Mouse (Mus musculus) heart, embryonic 16.5 days (tissue): ENCODE measurements around the gene Epor. TPM values are rescaled to one million over a fixed set of nuclear protein-coding genes. Genes with fewer than 3 reads are reported as not detected.

Source experiments
- ATAC-seq: fragments of 200-750 bp; cut with Nextera tagmentation; replicated peaks from 2 replicates; pipeline ENCODE4 v1.8.0; 2017; ENCODE audit warnings: moderate number of reproducible peaks; ENCODE audit not compliant: insufficient read depth, low FRiP score; ENCODE audit errors: extremely low read depth
- H3K27ac ChIP-seq: fragments of 300-500 bp; sonication (generic); 2 replicates; pipeline ENCODE4 v1.5.1; 2014; ENCODE audit warnings: mild to moderate bottlenecking, low read length, control low read depth, moderate library complexity
- H3K27me3 ChIP-seq: fragments of 300-500 bp; sonication (generic); 2 replicates; pipeline ENCODE4 v1.6.1; 2014; ENCODE audit warnings: low read length, mixed read lengths; ENCODE audit not compliant: control insufficient read depth, insufficient read depth
- H3K36me3 ChIP-seq: fragments of 300-500 bp; sonication (generic); 2 replicates; pipeline ENCODE4 v1.6.1; 2014; ENCODE audit not compliant: control insufficient read depth, insufficient read depth
- H3K4me1 ChIP-seq: fragments of 300-500 bp; sonication (generic); 2 replicates; pipeline ENCODE4 v1.6.1; 2014; ENCODE audit warnings: low read length, mixed read lengths; ENCODE audit not compliant: control insufficient read depth, insufficient read depth
- H3K4me2 ChIP-seq: fragments of 300-500 bp; sonication (generic); 2 replicates; pipeline ENCODE4 v1.6.1; 2014; ENCODE audit warnings: low read depth, mild to moderate bottlenecking, control low read depth, low read length
- H3K4me3 ChIP-seq: fragments of 300-500 bp; sonication (generic); 2 replicates; pipeline ENCODE4 v1.5.1; 2014; ENCODE audit warnings: mild to moderate bottlenecking, control low read depth, low read length
- H3K9ac ChIP-seq: fragments of 300-500 bp; sonication (generic); 2 replicates; pipeline ENCODE4 v1.6.1; 2014; ENCODE audit warnings: low read length, control low read depth
- H3K9me3 ChIP-seq: fragments of 300-500 bp; sonication (generic); replicated peaks from 2 replicates; pipeline ENCODE4 v1.6.1; 2016; ENCODE audit warnings: low read length; ENCODE audit not compliant: control insufficient read depth
- WGBS: fragments of 180-500 bp; shearing (Covaris S2); extraction: QIAGEN DNeasy Blood & Tissue Kit; methylation state at CpG from one replicate; pipeline ENCODE4 v1.1.7; 2014; 5-methylcytosine and 5-hydroxymethylcytosine counted together
- polyA plus RNA-seq: library from polyadenylated mRNA; unstranded; fragments of >200 nt; fragmentation: Nextera tagmentation; extraction: Ambion mirVana; gene quantifications from 2 replicates; pipeline ENCODE4 v1.2.1, GENCODE M21; 2015

Gene Epor
- polyA plus RNA-seq, 1 experiment from 2014 or later: 3.6 TPM

DNA sequence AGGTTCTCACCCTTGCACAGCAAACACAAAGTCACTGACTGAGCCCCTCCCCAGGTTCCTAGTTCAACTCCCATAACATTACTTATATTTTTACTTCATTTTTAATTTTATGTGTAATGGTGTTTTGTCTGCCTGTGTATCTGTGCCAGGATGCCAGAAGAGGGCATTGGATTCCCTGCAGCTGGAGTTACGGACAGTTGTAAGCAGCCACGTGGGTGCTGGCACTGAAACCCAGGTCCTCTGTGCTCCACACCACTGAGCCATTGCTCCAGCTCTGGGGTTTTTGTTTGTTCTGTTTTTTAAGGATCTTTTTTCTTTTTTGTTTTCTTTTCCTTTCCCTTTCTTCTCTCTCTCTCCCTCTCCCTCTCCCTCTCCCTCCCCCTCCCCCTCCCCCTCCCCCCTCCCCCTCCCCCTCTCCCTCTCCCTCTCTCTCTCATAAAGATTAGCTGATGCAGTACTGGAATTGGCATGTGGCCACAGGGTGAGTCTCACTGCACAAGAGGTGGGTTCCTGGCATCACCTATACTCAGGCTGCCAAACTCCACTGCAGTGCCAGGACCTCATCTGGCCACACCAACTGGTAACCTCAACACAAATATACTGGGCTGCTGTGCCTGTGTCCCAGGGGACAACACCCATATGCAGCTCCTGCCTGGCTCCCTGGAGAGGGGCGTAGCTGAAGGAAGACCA lies 33.0 kb upstream of the Epor start:
- no peak for ATAC-seq
- Histone ChIP-seq H3K36me3 (no peaks in the 10 kb centered on the region), H3K27me3 (peaks cover 25% of the 10 kb centered on the region), H3K4me3 (no peak overlapping the region), H3K4me1 (no peaks in the 10 kb centered on the region), H3K27ac (no peak overlapping the region), H3K4me2 (no peak overlapping the region), H3K9me3 (peaks cover 3% of the 10 kb centered on the region; the same call in 1 of the 2 replicates), H3K9ac (no peak overlapping the region)
- WGBS: 75% methylated on average over 3 of the region's 3 CpGs

DNA sequence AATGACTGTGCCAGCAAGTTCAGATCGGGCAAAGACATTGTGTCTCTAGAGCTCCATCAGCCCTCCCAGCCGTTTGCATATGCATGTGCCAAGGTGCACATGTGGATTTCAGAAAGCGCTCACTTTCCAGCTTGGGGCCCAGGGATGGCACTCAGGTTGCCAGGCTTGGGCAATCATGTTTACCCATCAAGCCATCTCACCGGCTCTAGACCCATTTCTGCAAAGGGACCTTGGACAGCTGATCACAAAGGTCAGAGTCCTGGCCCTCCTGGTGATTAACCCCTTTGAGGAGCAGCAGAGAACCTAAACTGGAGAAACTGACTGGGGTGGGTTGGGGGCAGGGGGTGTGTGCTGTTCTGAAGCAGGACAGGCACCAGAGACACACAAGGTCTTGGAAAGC lies 28.9 kb upstream of the Epor start:
- H3K9me3 ChIP-seq: peaks cover 3% of the 10 kb centered on the region; the same call in 1 of the 2 replicates
- no peak overlapping the region for H3K9ac ChIP-seq
- no peak overlapping the region for H3K4me3 ChIP-seq
- H3K4me2 ChIP-seq: no peak overlapping the region
- no peak for ATAC-seq
- 63% methylated on average over 4 of the region's 4 CpGs for WGBS
- peaks cover 59% of the 10 kb centered on the region for H3K27me3 ChIP-seq
- peaks cover 13% of the 10 kb centered on the region for H3K4me1 ChIP-seq
- no peaks in the 10 kb centered on the region for H3K36me3 ChIP-seq
- H3K27ac ChIP-seq: no peak overlapping the region

DNA sequence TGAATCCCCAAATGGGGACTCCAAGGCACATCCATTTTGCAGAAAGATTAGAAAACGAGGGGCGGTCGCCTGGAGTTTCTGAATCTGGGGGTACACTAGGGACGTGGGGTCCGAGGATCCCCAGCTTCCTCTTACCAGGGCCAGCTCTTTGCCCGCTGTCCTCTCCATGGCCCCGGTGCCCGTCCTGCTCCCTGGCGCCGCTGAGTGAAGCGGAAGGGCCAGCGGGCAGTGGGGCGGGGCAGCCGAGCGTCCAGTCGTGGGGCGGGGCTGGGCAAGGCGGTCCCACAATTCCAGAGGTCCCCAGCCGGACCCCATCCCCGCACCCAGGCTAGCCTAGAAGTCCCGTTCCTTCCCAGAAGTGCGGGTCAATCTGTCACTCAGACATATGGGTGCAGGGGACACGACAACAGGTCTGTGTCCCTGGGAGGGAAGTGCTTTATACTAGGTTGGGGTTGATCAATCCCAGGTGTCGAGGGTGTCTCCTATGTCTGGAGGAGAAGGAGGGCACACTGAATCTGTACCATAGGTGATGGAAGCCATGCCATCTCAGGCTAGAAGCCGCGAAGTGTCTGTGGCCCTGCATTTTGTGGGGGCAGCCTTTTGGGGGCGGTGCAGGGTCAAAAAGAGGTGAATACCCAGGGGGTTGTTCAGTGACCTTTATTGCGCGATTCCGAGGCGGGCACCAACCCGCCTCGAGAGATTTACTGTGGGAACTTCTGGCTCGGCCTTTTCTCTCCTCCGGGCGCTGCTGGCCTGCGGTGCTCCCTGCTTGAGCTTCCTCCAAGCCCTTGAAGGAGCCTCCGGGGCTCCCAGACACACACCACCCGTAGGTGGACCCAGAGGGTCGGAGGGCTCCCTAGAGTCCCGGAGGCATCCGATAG lies 26.2 kb upstream of the Epor start, which contains the start of gene Rgl3:
Gene Rgl3, minus strand, starts transcription at position 217 of the 881 bp plus-strand sequence.
- Histone ChIP-seq H3K4me3 (peak within 1 kb of the TSS; percentile 56), H3K4me2 (peak within 1 kb of the TSS; percentile 75), H3K9me3 (no peaks in the 10 kb centered on the region), H3K4me1 (peaks cover 13% of the 10 kb centered on the region), H3K27me3 (peaks cover 73% of the 10 kb centered on the region), H3K27ac (no peak within 1 kb of the TSS), H3K36me3 (no peaks in the 10 kb centered on the region), H3K9ac (peak within 1 kb of the TSS; percentile 64)
- WGBS: 2% methylated on average over 42 of the region's 42 CpGs
- peak; percentile 67 for ATAC-seq

DNA sequence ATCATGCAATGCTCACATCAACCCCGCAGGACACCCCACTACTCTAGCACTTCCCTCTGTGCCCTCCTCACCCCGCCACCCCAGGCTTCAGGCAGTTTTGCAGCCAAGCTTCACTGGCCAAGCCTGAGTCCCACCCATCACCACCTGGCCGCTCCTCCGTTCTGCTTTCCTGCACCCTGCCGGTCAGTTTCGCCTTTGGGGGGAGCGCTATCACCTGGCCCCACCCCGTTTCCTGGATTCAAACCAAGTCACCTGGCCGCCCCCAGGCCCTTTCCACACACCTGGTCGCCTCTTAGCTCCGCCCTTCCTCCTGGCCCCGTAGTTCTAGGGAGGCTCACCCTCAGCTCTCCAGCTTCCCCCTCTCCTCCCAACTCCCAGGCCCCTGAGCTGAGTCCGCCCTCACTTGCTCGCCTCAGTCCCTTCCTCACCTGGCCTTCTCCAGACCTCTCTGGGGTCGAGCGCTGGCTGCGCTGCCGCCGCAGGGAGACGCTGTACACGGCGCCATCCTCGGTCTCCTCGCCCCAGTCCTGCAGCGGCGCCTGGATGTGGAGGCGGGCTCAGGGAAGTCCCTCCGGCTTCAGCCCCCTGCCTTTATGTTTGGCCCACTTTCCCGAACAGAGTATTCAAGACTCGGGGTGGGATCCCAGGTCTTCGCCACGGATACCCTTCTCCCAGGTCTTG lies 25.3 kb upstream of the Epor start:
- no peak for ATAC-seq
- peak overlapping the region; percentile 64 for H3K9ac ChIP-seq
- H3K27ac ChIP-seq: no peak overlapping the region

GRCm38 (mm10) chr9:21987592-21988342 lies 24.5 kb upstream of the Epor start:
- Histone ChIP-seq H3K9ac (no peak overlapping the region), H3K36me3 (no peaks in the 10 kb centered on the region), H3K4me3 (peak overlapping the region; percentile 56), H3K4me2 (peak overlapping the region; percentile 75; the same call in 1 of the 2 replicates), H3K27ac (no peak overlapping the region), H3K9me3 (no peaks in the 10 kb centered on the region), H3K27me3 (peaks cover 70% of the 10 kb centered on the region), H3K4me1 (peaks cover 13% of the 10 kb centered on the region)
- ATAC-seq: no peak
- WGBS: 6% methylated on average over 36 of the region's 36 CpGs

More for the DNA sequence above, 25.3 kb upstream of the Epor start:
- Histone ChIP-seq H3K36me3 (no peaks in the 10 kb centered on the region), H3K4me3 (peak overlapping the region; percentile 56), H3K4me1 (peaks cover 13% of the 10 kb centered on the region), H3K4me2 (peak overlapping the region; percentile 75), H3K27me3 (peaks cover 73% of the 10 kb centered on the region), H3K9me3 (no peaks in the 10 kb centered on the region)
- 2% methylated on average over 32 of the region's 32 CpGs for WGBS

GRCm38 (mm10) chr9:21983911-21984310 lies 20.6 kb upstream of the Epor start:
- Histone ChIP-seq H3K36me3 (no peaks in the 10 kb centered on the region), H3K27me3 (peaks cover 46% of the 10 kb centered on the region), H3K4me1 (peaks cover 5% of the 10 kb centered on the region), H3K27ac (no peak overlapping the region), H3K9ac (no peak overlapping the region), H3K4me3 (no peak overlapping the region), H3K9me3 (no peaks in the 10 kb centered on the region), H3K4me2 (no peak overlapping the region)
- ATAC-seq: no peak
- 26% methylated on average over 3 of the region's 3 CpGs for WGBS

GRCm38 (mm10) chr9:21978398-21979128 lies 15.3 kb upstream of the Epor start:
- peaks cover 16% of the 10 kb centered on the region for H3K27me3 ChIP-seq
- no peaks in the 10 kb centered on the region for H3K4me1 ChIP-seq
- H3K4me2 ChIP-seq: no peak overlapping the region

GRCm38 (mm10) chr9:21977972-21978371 lies 14.7 kb upstream of the Epor start:
- no peak for ATAC-seq
- WGBS: 29% methylated on average over 2 of the region's 2 CpGs
- H3K9me3 ChIP-seq: no peaks in the 10 kb centered on the region

More at GRCm38 (mm10) chr9:21978398-21979128, 15.3 kb upstream of the Epor start:
- ATAC-seq: no peak
- no peak overlapping the region for H3K9ac ChIP-seq
- no peak overlapping the region for H3K27ac ChIP-seq
- WGBS: 81% methylated on average over 4 of the region's 4 CpGs
- no peak overlapping the region for H3K4me3 ChIP-seq
- no peaks in the 10 kb centered on the region for H3K9me3 ChIP-seq
- no peaks in the 10 kb centered on the region for H3K36me3 ChIP-seq

More at GRCm38 (mm10) chr9:21977972-21978371, 14.7 kb upstream of the Epor start:
- Histone ChIP-seq H3K4me2 (no peak overlapping the region), H3K4me1 (no peaks in the 10 kb centered on the region), H3K27ac (no peak overlapping the region), H3K9ac (no peak overlapping the region), H3K36me3 (no peaks in the 10 kb centered on the region), H3K4me3 (no peak overlapping the region), H3K27me3 (peaks cover 15% of the 10 kb centered on the region)
